Mouse (Mus musculus) kidney, adult 18-20 months (tissue): ENCODE measurements around the gene Ick.
"Not testable (repeated sequence)": the region's sequence is repeated elsewhere in the genome, so short reads cannot be mapped to it uniquely, and the experiment has no call there.

ENCODE experiments used
- DNase-seq: peaks from one replicate; pipeline ENCODE4 v3.0.0; 2021

Ick gene

GRCm38 (mm10) chr9:78108796-78109239, at the start of gene Ick, which contains the start of gene Fbxo9:
Gene Ick, plus strand, starts transcription at chr9:78109192.
Gene Fbxo9, minus strand, starts transcription at chr9:78109065.
- peak; percentile 88 for DNase-seq

DNA sequence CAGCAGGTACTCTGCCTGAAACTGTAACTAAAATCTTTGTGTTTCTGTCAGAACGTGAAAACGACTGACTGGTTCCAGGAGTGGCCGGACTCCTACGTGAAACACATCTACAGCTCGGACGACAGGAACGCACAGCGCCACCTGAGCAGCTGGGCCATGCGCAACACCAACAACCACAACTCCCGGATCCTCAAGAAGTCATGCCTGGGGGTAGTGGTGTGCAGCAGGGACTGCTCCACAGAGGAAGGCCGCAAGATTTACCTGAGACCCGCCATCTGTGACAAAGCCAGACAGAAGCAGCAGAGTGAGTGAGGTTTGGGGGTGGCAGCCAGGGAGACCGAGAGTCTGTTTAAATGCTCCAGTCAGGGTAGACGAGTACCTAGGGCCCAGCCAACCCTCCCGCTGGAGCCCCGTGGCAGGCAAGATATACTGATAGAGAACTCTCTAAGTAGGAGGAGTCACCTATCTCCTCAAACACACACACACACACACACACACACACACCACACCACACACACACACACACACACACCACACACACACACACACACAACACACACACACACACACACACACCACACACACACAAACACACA, 49.4 kb upstream of the Ick start:
- DNase-seq: no peak

DNA sequence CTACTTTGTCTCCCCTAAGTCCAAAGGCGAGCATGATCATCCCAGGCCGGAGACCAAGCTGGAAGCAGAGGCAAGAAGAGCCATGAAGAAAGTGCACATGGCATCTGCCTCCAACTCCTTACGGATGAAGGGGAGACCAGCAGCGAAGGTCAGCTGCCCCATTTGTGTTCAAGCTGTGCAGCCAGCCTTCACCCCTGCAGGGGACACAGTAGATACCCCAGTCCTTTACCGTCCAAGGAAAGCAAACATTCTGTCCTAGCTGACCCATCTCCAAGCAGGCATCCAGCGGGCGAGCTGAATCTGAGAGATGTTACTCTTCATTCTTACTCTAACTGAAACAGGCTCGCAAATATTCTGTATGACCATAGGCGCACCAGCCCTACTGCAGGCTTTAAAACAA, 46.6 kb upstream of the Ick start:
- DNase-seq: no peak

- DNase-seq: peak; percentile 56
Measured at GRCm38 (mm10) chr9:78064121-78064520, 44.9 kb upstream of the Ick start.

DNA sequence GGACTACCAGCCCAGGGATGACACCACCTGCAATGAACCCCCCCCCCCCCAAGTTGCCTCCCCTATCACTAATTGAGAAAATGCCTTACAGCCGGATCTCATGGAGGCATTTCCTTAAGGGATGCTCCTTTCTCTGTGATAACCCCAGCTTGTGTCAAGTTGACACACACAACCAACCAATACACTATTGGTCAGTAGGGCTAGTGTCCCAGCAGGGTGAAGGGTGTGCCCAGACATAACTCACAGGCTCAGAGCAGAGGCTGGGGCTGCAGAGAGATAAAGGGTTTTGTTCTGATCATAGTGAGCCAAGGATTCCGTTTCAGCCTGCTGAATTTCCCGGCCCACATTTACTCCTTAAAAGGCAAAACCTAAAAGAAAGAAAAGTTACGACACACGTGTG, 38.5 kb upstream of the Ick start:
- no peak for DNase-seq

GRCm38 (mm10) chr9:78071626-78072025, 37.4 kb upstream of the Ick start:
- DNase-seq: no peak

DNA sequence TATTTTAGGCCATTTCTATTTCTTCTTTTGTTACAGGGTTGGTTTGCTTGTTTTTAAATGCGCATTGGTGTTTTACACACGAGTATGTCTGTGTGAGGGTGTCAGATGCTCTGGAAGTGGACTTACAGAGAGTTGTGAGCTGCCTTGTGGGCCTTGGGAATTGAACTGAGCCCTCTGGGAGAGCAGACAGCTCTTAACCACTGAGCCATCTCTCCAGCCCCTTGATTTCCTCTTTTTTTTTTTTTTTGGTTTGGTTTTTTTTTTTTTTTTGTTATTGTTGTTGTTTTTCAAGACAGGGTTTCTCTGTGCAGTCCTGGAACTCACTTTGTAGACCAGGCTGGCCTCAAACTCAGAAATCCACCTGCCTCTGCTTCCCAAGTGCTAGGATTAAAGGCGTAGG, 35.7 kb upstream of the Ick start:
- not testable (repeated sequence) for DNase-seq

DNA sequence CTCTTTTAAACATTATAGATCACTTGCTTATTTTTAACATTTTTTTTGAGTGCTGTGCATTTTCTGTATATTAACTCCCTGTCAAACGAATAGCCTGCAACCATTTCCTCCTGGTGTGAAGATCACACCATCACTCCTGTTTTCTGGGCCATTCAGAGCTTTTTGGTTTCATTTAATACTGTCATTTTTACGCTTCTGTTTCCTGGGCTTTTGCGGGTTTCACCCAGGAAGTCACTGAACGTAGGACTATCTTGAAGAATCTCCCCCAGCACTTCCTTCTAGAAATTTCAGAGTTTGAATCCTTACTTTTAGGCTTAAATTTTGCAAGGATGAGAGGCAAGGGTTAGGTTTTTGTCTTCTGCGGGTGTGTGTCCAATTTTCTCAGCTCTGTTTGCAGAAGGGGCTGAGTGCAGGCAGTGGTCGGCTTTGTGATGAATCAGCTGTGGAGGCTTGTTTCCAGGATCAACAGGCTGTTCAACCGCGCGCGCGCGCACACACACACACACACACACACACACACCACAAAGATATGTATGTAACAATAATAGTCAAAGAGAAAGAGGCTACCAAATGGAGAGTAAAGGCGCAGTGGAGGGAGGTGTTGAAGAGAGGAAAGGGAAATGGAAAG, 35.2 kb upstream of the Ick start:
- DNase-seq: no peak

- no peak for DNase-seq
Measured at GRCm38 (mm10) chr9:78075256-78075655, 33.7 kb upstream of the Ick start.

- DNase-seq: peak; percentile 16
Measured at GRCm38 (mm10) chr9:78078240-78078639, 30.8 kb upstream of the Ick start.

GRCm38 (mm10) chr9:78081835-78082234, 27.2 kb upstream of the Ick start:
- no peak for DNase-seq

GRCm38 (mm10) chr9:78084341-78084740, 24.7 kb upstream of the Ick start:
- no peak for DNase-seq

DNA sequence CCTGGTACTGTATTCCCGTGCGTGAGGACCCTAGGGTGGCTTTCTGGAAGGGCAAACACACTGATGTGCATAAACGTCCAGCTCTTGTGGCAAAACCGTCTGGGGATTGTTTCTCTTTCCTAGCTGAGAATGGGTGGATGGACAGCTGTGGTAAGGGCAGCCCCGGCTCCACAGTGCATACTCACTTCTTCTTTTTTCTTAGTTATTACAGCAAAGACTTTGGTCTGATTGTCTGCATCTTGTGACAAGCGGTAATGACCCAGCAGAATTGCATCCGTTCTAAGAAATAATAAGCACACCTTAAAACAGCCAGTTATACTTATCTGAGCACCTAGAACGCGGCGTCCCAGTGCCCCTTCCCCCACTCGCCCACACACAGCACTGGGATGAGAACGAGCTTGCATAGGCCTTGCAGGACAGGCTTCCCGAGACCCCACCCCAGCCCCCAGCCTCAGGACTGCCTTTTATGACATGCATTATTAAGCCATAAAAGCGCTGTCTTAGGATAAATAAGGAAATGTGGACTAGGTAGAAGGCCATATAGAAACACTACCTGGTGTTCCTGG, 23.2 kb upstream of the Ick start:
- DNase-seq: no peak

DNA sequence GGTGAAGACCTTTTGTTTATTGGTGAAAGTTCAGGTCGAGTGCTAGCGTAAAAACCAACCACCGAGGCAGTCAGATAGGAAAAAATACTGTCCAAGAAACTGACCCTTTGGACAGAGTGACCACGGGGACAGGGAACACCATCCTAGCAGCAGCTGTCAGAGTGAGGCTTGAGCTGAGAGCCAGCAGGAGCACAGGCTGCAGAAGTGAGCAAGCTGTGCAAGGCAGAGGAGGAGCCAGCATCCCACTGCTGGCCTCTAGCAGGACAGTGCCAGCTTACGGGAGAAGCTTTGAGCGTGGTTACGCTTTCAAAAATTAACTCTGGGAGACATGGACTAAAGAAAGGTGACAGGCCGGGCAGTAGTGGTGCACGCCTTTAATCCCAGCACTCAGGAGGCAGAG, 21.2 kb upstream of the Ick start:
- no peak for DNase-seq

GRCm38 (mm10) chr9:78088521-78088920, 20.5 kb upstream of the Ick start:
- DNase-seq: no peak

DNA sequence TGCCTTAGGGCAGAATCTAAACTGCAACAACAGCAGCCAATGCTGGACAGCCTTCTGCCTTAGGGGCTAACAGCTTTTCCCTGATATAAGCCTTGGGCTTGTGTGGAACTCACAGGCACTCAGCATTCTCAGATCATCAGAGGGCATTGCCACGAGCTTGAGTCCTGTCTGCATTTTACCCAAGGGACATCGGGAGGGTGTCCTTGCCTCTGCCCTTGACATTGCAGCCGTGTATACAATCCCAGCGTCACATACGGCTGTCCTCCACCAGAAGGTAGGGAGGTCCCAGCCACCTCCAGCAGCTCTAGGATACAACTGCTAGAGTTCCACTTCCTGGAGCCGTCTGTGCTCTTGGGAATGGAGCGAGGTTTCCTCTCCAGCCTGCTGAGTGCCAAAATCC, 20.0 kb upstream of the Ick start:
- no peak for DNase-seq

DNA sequence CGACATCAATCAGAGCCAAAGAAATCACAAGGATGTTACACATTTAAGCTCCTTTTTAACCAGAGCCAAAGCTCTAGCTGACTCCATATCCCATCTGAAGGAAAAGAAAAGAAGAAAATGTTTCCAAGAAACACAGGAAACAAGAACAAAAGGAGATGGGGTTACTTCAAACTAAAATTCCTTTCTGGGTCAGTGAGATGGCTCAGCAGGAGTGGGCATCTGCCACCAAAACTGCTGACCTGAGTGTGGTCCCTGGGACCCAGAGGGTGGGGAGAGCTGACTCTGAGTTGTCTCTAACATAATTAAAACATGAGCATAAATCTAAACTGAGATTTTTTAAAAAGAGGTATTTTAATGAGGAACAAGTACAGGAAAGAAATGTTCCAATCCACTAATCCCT, 19.1 kb upstream of the Ick start:
- DNase-seq: no peak

- DNase-seq: no peak
Measured at GRCm38 (mm10) chr9:78090596-78090995, 18.4 kb upstream of the Ick start.

- no peak for DNase-seq
Measured at GRCm38 (mm10) chr9:78095686-78096085, 13.3 kb upstream of the Ick start.

DNA sequence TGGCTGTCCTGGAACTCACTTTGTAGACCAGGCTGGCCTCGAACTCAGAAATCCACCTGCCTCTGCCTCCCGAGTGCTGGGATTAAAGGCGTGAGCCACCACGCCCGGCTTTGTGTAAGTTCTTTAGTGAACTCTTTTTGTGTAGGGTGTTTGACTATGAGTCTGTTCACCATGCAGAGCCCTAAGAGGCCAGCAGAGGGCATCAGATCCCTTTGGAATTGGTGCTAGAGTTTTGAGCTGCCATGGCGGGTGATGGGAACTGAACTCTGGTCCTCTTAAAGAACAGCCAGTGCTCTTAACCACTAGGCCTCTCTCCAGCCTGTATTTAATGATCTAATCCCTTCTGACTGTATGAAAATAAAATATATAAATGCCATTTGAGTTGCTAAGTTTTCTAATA, 12.6 kb upstream of the Ick start:
- no peak for DNase-seq

GRCm38 (mm10) chr9:78100956-78101355, 8.0 kb upstream of the Ick start:
- DNase-seq: no peak

DNA sequence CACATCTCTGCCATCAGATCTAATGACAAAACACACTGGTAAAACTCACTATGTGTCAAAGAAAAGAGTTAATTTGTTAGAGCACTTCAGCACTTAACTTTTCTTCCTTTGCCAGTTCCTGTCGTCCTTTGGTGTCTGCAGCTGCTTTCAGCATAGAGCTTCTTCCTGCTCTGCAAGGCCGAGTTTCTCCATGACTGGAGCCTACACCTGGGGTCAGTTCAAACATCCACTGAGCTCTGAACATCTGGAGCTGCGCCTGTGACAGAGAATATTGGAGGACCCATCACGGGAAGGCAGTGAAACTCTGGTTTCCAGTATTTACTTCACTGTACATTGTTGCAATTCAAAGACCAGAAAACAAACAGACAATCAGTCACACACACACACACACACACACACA, 7.6 kb upstream of the Ick start:
- no peak for DNase-seq

- no peak for DNase-seq
Measured at GRCm38 (mm10) chr9:78103965-78104560, 4.9 kb upstream of the Ick start.

DNA sequence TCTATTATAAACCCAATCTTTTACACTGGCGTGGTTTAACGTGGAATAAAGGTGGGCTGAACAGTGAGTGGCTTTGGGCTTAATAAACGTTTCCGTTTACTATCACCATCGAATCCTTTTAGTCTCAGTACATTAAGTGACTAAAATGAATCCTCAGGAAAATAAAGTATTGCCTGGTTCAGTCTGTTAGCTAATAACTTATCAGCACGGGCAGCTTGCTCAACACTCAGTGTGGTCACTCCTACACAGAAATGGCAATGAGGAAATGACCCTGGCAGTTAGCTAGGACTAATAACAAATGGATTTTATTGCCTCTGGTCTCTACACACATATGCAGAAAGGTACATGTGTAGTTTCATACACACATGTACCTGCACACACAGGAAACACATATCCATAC, 4.0 kb upstream of the Ick start:
- no peak for DNase-seq
